Mouse (Mus musculus): Measurements from ENCODE around the gene Rpl10a.
"Not testable (repeated sequence)": the region's sequence is repeated elsewhere in the genome, so short reads cannot be mapped to it uniquely, and the experiment has no call there.

The Rpl10a gene

DNA sequence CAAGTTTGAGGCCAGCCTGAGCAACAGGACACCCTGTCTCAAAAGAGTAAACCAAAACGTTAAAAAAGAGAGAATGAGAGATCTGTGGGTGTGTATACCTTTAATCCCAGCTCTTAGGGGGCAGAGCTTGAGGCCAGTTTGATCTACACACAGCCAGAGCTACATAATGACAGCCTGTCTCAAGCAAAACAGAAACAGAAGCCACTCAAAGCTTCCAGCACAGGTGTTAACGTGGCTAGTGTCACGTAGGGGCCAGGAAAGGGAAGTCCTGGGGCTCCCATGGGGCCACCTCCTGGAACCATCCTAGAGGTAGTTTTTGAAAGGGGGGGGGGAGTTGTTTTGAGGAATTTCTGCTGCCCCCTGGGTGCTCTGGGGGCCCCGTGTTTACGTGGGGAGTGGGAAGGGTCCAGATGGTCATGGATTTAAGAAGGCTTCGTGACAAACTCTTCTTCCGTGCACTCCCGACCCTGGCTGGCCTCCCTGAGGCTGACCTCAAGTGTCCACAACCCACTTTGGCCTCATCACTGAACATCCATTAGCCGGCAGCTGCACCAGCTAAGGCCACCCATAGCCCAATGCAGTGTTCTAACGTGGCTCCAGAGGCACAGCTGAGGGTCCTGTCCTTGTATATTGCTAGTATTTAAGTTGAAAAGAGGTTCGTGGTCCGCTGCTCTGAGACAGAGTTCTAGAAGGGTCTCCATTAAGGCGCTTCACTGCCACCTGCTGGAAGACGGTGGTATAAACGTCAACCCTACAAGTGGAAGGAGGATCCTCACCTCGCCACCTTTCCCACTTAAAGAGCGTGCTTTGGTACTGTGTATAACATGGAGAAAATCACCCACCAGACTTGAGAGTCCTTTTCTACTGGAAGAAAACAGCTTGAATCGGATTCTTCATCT lies 19.7 kb upstream of the Rpl10a start:
- DNase-seq (ENCODE audit: low spot score in 2 of 2), result peak; percentile 86 to 90

GRCm38 (mm10) chr17:28310831-28311230 lies 17.4 kb upstream of the Rpl10a start:
- no peak for DNase-seq (ENCODE audit: low spot score in 2 of 2)

- no peak for DNase-seq (ENCODE audit: low spot score in 2 of 2)
Measured at GRCm38 (mm10) chr17:28311366-28312132, 16.7 kb upstream of the Rpl10a start.

- no peak for DNase-seq (ENCODE audit: low spot score in 2 of 2)
Measured at GRCm38 (mm10) chr17:28312232-28313211, 15.7 kb upstream of the Rpl10a start.

- peak; percentile 77 to 87 for DNase-seq (ENCODE audit: low spot score in 2 of 2)
Measured at GRCm38 (mm10) chr17:28313212-28313879, 14.9 kb upstream of the Rpl10a start, which contains the start of gene Fance. TSS of gene Fance (plus strand) at chr17:28313519.

DNA sequence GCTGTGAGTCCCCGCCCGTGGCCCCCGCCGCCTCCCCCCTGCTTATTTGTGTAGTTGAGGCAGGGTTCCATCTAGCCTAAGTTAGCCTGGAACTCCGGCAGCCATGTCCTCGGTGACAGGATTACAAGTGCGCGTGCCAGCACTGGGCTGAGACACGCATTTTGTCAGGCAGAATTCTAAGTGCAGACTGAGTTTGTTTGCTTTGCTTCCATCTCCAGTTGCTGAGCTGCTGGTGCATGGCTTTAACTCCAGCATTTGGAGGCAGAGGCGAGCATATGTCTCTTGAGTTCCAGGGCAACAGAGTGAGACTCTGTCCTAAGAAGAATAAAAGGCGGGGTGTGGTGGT lies 14.4 kb upstream of the Rpl10a start:
- DNase-seq (ENCODE audit: low spot score in 2 of 2), result no peak

GRCm38 (mm10) chr17:28315611-28316160 lies 12.6 kb upstream of the Rpl10a start:
- DNase-seq (ENCODE audit: low spot score in 2 of 2), result no peak

GRCm38 (mm10) chr17:28316476-28316875 lies 11.8 kb upstream of the Rpl10a start:
- no peak for DNase-seq (ENCODE audit: low spot score in 2 of 2)

- DNase-seq (ENCODE audit: low spot score in 2 of 2), result no peak
Measured at GRCm38 (mm10) chr17:28317091-28317490, 11.2 kb upstream of the Rpl10a start.

DNA sequence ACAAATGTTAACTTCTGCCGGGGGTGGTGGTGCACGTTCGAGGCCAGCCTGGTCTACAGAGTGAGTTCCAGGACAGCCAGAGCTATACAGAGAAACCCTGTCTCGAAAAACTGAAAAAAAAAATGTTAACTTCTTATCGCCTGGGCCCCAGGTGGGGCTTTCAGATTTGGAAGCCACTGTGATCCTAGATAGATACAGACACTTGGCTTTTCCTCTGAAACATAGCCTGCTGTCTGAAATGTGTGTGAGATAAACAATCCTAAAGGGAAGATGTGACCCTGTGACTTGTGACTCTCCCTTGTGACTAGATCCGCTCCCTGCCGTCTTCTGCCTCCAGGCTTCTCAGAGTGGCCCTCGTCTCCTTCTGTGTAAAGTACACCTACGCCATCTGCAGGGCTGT lies 10.5 kb upstream of the Rpl10a start:
- no peak for DNase-seq (ENCODE audit: low spot score in 2 of 2)

- no peak for DNase-seq (ENCODE audit: low spot score in 2 of 2)
Measured at GRCm38 (mm10) chr17:28321700-28322099, 6.6 kb upstream of the Rpl10a start.

GRCm38 (mm10) chr17:28323786-28324185 lies 4.5 kb upstream of the Rpl10a start:
- no peak for DNase-seq (ENCODE audit: low spot score in 2 of 2)

GRCm38 (mm10) chr17:28324416-28324815 lies 3.9 kb upstream of the Rpl10a start:
- DNase-seq (ENCODE audit: low spot score in 2 of 2), result not testable (repeated sequence)

GRCm38 (mm10) chr17:28325751-28326150 lies 2.5 kb upstream of the Rpl10a start:
- no peak for DNase-seq (ENCODE audit: low spot score in 2 of 2)

- DNase-seq (ENCODE audit: low spot score in 2 of 2), result no peak
Measured at GRCm38 (mm10) chr17:28326951-28327350, 1.3 kb upstream of the Rpl10a start.

- DNase-seq (ENCODE audit: low spot score in 2 of 2), result peak in 1 of 2 experiments; percentile 40
Measured at GRCm38 (mm10) chr17:28327673-28328325, 472 bp upstream of the Rpl10a start.

- DNase-seq (ENCODE audit: low spot score in 2 of 2), result no peak
Measured at GRCm38 (mm10) chr17:28328946-28329345, 675 bp downstream of the Rpl10a start.

DNA sequence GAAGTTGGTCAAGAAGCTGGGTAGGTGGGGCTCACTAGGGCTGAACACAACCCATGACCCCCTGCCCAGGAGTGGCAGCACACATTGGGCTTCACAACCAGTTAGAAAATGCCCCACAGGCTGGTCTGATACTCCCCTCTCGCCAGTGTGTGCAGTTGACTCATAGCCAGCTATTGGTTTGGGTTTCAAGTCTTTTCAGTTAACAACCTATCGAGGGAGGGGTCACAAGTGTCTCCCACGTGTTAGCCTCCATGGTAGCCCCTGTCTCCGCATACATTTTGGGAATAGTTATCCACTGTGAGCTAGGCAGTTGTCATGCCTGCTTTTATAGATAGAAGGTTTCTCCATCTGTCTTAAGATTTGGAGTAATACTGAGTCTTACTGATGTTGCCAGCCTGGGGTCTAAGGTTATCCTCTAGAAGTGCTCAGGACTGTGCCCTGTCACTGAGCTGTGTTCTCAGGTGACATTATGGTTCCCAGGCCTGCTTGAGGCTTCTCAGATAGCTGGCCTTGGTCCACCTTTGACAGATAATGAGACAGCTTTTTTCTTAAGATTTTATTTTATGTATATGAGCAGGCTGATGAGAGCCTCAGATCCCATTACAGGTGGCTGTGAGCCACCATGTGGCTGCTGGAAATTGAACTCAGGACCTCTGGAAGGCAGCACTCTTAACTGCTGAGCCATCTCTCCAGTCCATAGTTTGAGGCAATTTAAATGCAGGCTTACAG lies 1.4 kb downstream of the Rpl10a start:
- no peak for DNase-seq (ENCODE audit: low spot score in 2 of 2)

GRCm38 (mm10) chr17:28330232-28330546 lies 1.9 kb downstream of the Rpl10a start:
- DNase-seq (ENCODE audit: low spot score in 2 of 2), result no peak

DNA sequence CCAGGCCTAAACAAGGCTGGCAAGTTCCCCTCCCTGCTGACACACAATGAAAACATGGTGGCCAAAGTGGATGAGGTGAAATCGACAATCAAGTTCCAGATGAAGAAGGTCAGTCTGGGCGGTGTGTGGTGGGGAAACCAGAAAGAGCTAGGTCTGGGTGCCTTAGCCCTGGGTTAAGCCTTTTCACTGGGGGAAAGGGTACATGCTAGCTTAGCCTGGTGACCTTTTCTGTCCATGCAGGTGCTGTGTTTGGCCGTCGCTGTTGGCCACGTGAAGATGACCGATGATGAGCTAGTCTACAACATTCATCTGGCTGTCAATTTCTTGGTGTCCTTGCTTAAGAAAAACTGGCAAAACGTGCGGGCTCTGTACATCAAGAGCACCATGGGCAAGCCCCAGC lies 2.3 kb downstream of the Rpl10a start:
- not testable (repeated sequence) for DNase-seq (ENCODE audit: low spot score in 2 of 2)
